Mouse (Mus musculus) layer of hippocampus, adult 9-10 months (tissue): ENCODE data around the gene Capza1.
A peak's percentile ranks its signal among the peaks of the same experiment; 100 is the strongest.
"Not testable (repeated sequence)": the region's sequence is repeated elsewhere in the genome, so short reads cannot be mapped to it uniquely, and the experiment has no call there.

Experiments
- DNase-seq: peaks from one replicate; pipeline ENCODE4 v3.0.0; 2022; ENCODE audit warnings: low spot score

Gene Capza1

DNA sequence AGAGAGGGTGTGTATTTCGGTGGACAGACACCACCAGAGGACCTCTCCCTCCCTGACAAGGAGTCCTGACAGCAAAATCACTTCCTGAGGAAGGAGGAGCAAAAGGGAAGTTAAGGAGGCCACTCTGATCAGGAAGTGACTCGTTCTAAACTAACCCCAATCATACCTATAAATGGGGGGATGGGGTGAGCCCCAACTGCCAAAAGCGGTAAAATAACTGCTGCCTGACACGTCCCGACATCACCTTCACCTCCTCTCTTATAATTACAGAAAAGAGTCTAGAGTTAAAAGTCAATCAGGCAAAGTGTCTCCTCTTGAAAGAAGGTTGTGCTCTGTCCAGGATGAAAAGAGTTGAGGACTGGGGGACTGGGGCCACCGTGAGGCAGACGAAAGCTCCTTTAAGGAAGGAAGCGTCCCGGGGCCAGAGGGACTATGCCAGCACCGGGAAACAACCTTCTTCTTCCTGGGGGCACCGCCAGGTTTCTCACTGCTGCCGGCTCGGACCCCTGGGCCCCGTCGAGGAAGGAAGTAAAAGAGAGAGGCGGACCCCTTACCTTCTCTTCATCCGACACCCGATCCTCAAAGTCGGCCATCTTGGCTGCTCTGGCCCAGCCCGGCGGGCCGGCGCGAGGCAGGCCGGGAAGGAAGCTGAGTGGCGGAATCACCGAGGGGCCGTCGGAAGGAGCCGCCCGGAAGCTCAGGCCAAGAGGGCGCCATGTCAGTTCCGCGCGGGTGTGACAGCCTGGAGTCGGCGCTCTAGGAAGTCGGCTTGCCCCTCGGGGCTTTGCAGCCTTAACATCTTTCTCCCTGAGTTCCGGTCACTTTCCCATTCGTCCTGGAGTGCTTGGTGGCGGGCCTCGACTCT, at the start of gene Capza1, which contains the start of gene St7l:
Capza1 (minus strand) TSS at position 720 of the 865 bp plus-strand sequence.
St7l (plus strand) TSS at position 220 of the 865 bp plus-strand sequence.
- peak; percentile 65 for DNase-seq

DNA sequence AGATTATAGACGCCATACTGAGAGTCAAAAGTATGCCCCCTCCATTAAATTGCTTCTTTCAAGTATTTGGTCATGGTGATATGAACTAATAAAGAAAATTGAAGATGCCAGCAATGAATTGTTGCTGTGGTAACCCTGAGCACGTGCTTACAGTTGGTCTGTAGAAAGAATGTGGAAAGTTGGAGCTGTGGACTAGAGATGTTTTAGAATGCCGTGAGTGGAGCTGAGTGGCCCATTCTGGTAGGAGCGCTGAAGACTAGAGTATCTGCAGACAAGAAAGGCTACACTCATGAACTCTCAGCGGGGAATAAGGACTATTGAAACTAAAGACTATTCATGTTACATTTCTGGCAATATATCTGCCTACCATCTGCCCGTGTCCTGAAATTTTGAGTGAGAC, 44.9 kb upstream of the Capza1 start:
- DNase-seq, result no peak

DNA sequence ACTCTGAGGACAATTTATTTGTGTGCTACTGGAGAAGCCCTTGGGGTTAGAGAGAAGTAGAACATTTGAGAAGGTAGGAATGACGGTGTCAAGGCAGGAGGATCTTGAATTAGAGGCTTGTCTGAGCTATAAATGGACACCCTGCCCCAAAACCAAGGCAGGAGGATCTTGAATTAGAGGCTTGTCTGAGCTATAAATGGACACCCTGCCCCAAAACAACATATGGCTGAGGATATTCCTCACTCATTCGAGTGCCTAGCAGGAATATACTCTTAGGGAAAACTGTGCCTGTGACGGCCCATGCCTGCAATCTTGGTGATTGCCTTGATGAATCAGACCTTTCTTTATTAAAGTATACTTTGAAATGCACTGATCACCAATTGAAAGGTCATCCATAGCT, 41.7 kb upstream of the Capza1 start:
- DNase-seq, result no peak

DNA sequence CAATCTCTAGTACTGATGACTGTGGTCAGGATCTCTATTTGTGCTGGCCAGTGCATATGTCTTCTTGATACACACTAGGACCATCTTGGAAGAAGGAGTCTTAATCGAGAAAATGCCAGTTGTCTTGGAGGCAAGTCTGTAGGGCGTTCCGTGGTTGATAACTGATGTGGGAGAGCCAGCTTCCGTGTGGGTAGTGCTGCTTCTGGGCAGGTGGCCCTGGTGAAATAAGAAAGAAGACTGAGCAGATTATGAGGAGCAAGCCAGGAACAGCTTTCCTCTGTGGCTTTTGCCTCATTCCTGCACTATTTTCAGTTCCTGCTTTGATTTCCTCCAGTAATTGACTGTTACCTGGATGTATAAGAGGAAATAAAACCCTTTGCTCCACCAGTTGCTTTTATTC, 41.1 kb upstream of the Capza1 start:
- DNase-seq, result no peak

DNA sequence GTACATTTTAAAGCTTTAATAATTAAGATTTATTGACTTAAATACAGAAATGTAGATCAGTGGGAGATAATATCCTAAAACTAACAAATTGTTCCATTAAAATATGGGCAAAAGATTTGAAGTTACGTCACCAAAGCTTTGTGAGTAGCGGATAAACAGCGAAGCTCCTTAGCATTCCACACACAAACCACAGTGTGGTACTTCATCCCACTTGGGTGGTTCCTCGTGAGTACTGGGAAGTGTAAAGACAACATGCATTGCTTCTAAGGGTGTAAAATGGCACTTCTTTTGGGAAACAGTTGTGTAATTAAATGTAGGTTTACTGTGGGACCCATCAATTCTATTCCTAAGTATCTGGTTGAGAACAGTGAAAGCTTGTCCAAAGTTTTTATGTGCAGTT, 36.8 kb upstream of the Capza1 start:
- no peak for DNase-seq

DNA sequence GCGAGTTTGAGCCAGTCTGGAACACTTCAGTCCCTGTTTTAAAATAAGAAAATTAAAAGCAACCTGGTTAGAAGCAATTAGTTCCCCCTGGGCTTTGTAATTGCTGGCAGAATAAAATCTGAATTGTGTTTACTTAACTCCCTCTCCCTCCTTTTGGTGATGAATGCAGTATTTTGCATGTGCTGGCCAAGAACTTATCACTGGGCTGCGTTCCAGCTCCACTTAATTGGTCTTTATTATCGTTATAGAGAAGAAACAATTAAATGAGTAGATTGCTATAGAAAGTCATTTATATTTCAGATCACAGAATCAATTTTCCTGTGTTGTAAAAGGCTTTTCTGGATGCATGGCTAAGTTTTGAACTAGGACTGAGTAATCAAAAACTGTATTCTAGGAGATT, 31.8 kb upstream of the Capza1 start:
- no peak for DNase-seq

DNA sequence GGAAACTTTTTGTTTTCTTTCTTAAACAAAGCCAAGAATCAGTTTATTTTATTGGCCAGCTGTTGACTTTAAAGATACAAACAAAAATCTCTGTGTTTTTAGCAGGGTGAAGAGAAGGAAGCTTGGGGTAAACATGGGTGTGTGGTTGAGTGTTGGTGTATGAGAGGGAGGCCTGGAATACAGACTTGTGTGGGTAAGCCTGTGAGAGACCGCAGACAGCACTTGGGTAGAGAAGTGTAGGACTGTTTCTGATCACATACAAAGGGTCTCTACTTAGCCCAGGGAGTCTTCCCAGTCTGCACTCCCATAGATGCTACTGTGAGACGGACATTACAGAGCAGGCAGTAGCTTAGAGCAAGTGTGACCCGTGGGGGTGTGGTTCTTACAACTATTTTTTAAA, 24.3 kb upstream of the Capza1 start:
- no peak for DNase-seq

DNA sequence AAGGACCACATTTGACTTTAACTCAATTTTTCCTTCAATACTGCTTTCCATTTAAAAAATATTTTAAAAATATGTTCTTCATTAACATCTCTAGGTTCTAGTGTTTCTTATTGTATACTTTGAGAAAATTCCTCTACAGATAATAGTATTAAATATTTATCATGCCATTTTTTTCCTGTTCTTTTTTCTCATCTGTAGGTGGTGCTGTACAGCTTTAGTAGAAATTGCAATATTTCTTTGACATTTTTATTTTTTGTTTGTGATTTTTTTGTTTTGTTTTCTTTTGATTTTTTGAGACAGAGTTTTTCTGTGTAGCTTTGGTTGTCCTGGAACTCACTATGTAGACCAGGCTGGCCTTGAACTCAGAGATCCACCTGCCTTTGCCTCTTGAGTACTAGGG, 5.3 kb upstream of the Capza1 start:
- no peak for DNase-seq

DNA sequence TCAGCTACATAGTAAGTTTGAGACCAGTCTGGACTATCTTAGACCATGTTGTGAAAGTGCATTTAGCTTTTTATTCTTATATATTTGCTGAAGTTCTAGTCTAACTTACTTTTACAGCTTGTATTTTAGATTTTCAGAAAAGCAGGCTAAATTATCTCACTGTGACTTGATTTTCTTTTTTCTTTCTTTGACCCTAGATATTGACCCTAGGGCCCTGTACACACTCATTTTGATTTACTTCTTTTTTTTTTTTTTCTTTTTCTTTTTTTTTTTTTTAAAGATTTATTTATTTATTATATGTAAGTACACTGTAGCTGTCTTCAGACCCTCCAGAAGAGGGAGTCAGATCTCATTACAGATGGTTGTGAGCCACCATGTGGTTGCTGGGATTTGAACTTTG, 2.4 kb upstream of the Capza1 start:
- not testable (repeated sequence) for DNase-seq

DNA sequence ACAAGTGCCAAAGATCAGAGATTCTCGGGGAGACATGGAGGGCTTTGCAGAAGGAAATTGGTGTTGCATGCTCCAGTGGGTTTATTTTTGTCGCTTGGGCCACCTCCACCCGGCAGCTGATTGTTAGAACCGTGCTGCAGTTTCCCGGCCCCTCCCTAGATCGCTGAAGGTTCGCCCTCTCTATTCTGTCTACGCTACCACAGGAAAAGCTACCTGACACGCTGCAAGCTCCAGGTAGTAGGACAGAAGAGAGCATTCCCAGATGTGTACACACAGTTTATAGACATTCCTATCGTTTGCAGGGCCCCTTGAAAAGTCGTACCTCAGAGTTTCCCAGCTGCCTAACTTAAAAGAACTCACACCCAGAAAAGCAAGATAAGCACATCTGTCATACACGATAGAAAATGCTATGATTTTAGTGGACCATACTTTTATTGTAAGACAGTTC, 1.1 kb upstream of the Capza1 start:
- DNase-seq, result no peak

DNA sequence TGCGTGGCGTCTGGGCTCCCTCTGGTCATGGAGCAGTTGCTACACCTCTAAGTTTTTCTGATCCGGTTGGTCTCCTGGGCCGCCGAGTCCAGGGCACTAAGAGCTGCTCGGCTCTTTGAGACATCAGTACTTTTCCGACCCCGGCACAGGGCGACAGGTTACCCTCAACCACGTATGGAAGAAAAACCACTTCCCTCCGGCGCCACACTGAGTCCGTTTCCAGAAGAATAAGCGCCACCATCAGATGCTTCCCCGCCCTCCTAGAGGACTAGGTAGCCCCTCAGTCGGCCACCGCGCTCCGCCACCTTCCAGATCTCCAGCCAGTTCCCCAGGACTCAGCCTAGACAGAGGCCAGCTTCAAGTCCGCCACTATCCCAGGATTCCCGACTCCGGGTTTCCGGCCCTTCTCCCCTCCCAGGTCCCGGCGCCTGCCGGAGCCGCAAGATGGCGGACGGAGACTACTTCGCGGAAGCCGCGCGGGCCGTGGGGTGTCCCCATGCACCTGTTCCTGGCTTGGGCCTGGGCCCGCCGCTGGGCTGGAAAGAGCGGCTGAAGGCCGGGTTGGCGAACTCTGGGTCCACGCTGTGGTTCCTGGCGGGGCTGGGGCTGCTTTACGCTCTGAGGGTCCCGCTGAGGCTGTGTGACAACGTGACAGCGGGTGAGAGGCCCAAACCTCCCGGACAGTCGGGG, 491 bp upstream of the Capza1 start:
- peak; percentile 71 for DNase-seq

DNA sequence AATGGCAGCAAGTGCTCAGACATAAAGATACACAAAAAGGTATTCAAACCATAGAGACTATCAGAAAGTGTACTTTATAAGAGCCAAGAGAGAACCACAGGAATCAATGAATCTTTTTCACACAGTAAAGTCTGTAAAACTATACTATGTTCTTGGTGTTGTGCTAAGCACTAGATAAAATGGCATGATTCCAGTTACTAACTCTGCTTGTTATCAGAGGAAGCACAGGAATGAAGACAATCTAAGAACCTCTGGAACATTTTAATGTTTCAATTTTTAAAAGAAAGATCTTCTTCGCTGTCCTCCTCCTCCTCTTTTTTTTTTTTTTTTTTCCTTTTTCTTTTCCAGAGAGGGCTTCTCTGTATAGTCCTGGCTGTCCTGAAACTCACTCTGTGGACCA, 5.7 kb downstream of the Capza1 start:
- DNase-seq, result no peak

DNA sequence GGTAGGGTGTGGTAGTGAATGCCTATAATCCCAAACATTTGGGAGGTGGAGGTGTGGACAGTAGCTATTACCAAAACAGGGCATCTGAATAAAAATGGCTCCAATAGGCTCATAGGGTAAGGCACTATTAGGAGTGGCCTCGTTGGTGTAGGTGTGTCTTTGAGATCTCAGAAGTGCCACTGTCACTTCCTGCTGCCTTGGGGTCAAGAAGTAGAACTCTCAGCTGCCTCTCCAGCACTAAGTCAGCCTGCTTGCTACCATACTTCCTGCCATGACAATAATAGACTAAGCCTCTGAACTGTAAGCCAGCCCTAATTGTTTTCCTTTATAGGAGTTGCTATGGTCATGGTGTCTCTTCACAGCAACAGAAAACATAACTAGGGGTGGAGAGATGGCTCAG, 8.2 kb downstream of the Capza1 start:
- DNase-seq, result no peak

DNA sequence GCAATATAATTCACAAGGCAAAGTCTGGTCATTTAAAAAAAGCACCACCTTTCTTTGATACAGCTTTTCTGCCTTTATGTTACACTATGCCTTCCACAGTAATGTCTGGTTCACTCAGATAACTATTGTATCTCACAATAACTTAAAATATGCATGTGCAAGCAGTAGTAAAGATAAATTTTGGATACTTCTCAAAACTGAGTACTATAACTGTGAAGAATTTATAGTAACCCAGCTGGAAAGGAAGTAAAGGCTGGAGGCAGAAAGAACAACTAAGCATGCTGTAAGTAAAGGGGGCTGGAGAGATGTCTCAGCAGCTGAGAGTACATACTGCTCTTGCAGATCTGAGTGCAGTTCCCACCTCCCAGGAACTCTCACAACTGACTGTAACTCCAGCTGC, 9.4 kb downstream of the Capza1 start:
- no peak for DNase-seq

DNA sequence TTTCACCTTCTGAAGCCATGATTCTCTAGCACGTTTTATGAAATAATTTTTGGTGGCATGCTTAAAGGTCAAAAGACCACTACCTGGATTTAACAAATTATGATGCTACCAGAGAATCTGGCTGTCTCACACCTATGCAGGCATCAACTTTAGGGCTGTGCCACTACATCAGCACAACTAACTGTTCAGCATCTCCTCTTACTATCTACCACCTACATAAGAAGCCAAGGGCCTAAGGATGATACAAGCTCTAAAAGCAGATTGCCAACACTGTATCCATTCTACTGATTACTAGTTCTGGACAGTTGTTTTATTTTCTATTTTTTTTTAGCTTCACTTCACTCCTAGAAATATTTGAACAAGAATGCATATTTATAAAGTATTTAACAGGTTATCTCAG, 9.8 kb downstream of the Capza1 start:
- no peak for DNase-seq

DNA sequence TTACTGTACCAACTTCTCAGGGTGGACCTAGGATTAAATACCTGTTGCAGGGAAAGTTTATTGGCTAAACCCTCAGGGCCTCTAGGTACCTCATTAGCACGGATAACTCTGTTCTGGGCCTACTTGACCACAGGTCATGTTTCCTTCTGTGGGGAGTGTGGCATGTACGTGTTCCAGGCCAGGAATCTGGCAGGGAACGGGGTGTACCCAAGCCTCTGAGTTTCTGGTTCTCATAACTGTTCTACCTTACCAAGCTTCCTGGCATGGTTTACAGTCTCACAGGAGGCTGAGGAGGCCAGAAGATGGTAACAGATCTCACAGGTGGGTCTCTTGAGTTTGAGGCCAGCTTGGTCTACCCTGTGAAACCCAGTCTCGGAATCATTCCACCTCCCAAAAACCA, 17.7 kb downstream of the Capza1 start:
- no peak for DNase-seq

DNA sequence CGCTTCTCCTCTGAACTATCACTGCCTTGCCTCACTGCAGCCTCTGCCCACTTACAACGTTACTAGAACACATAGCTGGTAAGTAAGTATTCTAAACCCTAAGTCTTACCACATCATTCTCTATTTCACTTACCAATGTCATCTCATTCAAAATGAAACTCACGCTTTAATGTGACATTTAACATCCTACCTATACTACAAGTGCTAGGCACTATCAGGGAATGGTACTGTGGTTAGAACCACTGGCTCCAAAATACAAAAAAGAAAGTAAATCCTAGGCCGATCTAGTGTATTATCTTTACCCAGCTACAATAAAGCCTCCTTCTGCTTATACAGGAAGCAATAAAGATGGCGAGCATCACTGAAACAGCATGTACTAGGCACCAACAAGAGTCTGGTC, 23.3 kb downstream of the Capza1 start:
- DNase-seq, result no peak

DNA sequence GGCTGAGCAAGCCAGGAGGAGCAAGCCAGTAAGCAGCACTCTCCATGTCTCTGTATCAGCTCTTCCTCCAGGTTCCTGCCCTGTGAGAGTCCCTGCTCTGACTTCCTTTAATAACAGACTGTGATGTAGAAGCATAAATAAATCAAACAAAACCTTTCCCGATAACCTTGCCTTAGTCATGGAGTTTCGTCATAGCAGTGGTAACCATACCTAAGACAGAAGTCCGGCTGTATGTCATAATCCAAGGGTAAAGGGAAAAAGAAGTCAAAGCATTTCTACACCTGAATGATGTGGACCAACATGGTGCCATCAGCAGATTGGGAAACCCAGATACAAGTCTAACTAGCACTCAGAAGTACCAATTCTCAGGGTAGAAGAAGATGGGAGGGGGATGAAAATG, 28.5 kb downstream of the Capza1 start:
- no peak for DNase-seq

DNA sequence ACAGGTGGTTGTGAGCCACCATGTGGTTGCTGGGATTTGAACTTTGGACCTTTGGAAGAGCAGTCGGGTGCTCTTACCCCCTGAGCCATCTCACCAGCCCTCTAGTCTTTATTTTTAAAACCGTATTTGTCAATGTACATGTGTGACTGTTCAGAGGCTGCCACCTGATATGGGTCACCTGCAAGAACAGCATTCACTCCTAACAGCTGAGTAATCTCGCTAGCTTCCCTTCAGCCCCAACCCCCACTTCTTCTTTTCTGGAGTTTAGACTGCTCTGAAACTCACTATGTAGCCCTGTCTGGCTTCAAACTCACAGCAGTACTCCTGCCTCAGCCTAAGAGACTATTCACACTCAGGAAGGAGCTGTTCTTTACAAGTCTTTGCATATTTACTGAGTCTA, 41.9 kb downstream of the Capza1 start:
- no peak for DNase-seq

DNA sequence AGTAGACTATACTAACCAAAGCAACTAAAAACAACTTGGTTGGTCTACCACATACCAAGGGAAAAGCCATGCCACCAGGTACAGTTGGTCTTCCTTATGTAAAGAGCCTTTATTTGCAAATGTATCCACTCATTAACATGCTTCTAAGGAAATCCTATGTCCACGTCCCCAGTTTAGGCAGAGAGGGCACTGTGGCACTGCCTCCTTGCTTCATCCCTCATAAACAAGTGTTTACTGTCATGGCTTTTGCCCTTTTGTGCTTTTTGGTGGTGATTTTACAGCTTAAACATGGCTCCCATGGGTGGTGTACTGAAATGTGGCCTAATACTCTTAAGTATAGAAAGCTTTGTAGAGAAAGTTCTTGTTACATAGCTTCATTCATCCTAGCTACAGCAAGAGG, 43.9 kb downstream of the Capza1 start:
- DNase-seq, result no peak

DNA sequence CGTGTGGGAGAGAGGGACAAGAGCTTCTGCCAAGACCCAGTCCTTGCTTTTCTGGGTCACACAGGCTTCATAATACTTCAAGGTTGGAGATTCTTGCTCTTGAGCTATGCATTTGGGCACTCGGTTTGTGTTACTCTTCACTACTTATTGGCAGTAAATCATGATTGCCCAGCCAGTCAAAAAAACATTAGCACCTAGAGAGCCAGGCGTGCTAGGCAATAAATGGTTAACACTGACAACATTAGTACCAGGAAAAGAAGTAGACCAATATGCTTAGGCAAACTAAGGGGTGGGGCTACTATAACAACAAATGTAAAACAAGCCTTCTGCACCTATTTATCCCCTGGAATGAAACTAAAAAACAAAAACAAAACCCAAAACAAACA, 45.6 kb downstream of the Capza1 start:
- no peak for DNase-seq

DNA sequence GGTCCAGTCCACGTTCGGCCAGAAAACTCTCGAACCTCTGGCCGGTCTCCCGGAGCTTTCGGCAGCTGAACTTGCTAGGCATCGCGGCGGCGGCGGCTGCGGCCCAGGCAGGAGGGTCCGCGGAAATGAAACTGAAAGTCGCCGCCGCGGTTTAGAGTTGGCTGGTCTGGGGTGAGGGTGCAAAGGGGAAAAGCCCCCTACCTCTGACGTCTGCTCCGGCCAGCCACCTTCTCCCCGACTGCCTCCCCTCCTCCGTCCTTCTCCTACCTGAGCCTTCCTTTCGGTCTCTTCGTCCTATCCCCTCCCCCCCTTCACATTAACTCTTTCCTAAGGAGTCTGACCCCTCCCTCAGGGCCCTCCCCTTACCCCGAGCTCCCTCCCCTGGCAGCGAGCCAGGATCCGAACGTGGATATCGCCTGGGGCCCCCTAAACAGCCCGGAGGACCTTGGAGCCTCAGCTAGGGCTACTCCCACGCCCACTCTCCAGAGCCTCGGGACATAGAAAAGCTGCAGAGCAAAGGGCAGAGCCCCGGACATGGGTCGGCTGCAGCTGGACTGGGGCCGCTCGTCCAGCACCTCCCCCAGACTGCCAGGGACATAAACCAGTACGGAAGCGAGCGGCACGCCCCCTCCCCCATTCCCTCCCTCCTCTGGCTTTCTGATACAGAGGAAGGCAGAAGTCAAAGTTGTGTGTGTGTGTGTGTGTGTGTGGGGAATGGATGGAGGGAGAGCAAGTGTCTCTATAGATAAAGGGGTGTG, 46.1 kb downstream of the Capza1 start, which contains the start of gene Mov10:
Mov10 (minus strand) TSS at position 573 of the 758 bp plus-strand sequence.
- DNase-seq, result no peak
